Mouse (Mus musculus): ENCODE measurements around the gene Tnfaip8l2. TPM values are rescaled to one million over a fixed set of nuclear protein-coding genes. Genes with fewer than 3 reads are reported as not detected.
"Not testable (repeated sequence)": the region's sequence is repeated elsewhere in the genome, so short reads cannot be mapped to it uniquely, and the experiment has no call there.

Tnfaip8l2 gene
- polyA plus RNA-seq, 1 experiment from 2014 or later: 2.1 TPM

GRCm38 (mm10) chr3:95133176-95133575 lies 9.0 kb downstream of the Tnfaip8l2 start:
- peak overlapping the region; percentile 67 for H3K4me2 ChIP-seq (replicated peaks)
- peak overlapping the region; percentile 72 for H3K9ac ChIP-seq
- WGBS: 60% methylated on average over 11 of the region's 11 CpGs
- no peaks in the 10 kb centered on the region for H3K27me3 ChIP-seq
- peaks cover 30% of the 10 kb centered on the region; the same call in 1 of the 2 replicates for H3K36me3 ChIP-seq
- H3K4me1 ChIP-seq: peaks cover 23% of the 10 kb centered on the region
- no peaks in the 10 kb centered on the region for H3K9me3 ChIP-seq (replicated peaks)
- ATAC-seq (ENCODE audit: low FRiP score): peak; percentile 1; the same call in 1 of the 2 replicates
- H3K4me3 ChIP-seq: peak overlapping the region; percentile 53
- peak overlapping the region; percentile 71 for H3K27ac ChIP-seq

- 82% methylated on average over 2 of the region's 2 CpGs for WGBS
Observed at GRCm38 (mm10) chr3:95132389-95132788, 9.8 kb downstream of the Tnfaip8l2 start.

GRCm38 (mm10) chr3:95130081-95130480 lies 12.1 kb downstream of the Tnfaip8l2 start:
- H3K9me3 ChIP-seq (replicated peaks): no peaks in the 10 kb centered on the region
- WGBS: 89% methylated on average over 5 of the region's 5 CpGs
- ATAC-seq (ENCODE audit: low FRiP score): no peak
- H3K36me3 ChIP-seq: peaks cover 26% of the 10 kb centered on the region; the same call in 1 of the 2 replicates
- H3K27me3 ChIP-seq: no peaks in the 10 kb centered on the region
- H3K4me1 ChIP-seq: peaks cover 12% of the 10 kb centered on the region
- H3K9ac ChIP-seq: no peak overlapping the region
- H3K4me3 ChIP-seq: no peak overlapping the region
- no peak overlapping the region for H3K27ac ChIP-seq
- no peak overlapping the region for H3K4me2 ChIP-seq (replicated peaks)

More at GRCm38 (mm10) chr3:95132389-95132788, 9.8 kb downstream of the Tnfaip8l2 start:
- H3K4me2 ChIP-seq (replicated peaks); H3K9ac ChIP-seq; ATAC-seq (ENCODE audit: low FRiP score); H3K27me3 ChIP-seq; H3K4me3 ChIP-seq; H3K9me3 ChIP-seq (replicated peaks); H3K27ac ChIP-seq: not testable (repeated sequence)
- peaks cover 26% of the 10 kb centered on the region; the same call in 1 of the 2 replicates for H3K36me3 ChIP-seq
- H3K4me1 ChIP-seq: peaks cover 23% of the 10 kb centered on the region

- H3K9me3 ChIP-seq (replicated peaks): no peaks in the 10 kb centered on the region
- H3K27me3 ChIP-seq: no peaks in the 10 kb centered on the region
- H3K4me1 ChIP-seq: peaks cover 12% of the 10 kb centered on the region
- 42% methylated on average over 6 of the region's 6 CpGs for WGBS
- no peak overlapping the region for H3K4me3 ChIP-seq
- ATAC-seq (ENCODE audit: low FRiP score): no peak
- H3K27ac ChIP-seq: no peak overlapping the region
- peaks cover 26% of the 10 kb centered on the region; the same call in 1 of the 2 replicates for H3K36me3 ChIP-seq
- H3K4me2 ChIP-seq (replicated peaks): no peak overlapping the region
- H3K9ac ChIP-seq: no peak overlapping the region
Observed at GRCm38 (mm10) chr3:95129226-95129651, 12.9 kb downstream of the Tnfaip8l2 start.

GRCm38 (mm10) chr3:95124972-95125371 lies 17.2 kb downstream of the Tnfaip8l2 start:
- H3K4me3 ChIP-seq: no peak overlapping the region
- no peak overlapping the region for H3K9ac ChIP-seq
- 43% methylated on average over 5 of the region's 5 CpGs for WGBS
- H3K27me3 ChIP-seq: no peaks in the 10 kb centered on the region
- no peak overlapping the region for H3K4me2 ChIP-seq (replicated peaks)
- ATAC-seq (ENCODE audit: low FRiP score): no peak
- no peaks in the 10 kb centered on the region for H3K9me3 ChIP-seq (replicated peaks)
- no peak overlapping the region for H3K27ac ChIP-seq
- H3K4me1 ChIP-seq: 0 out of 2 replicates have a peak, but pooled peaks cover 4% of the 10 kb centered on the region
- H3K36me3 ChIP-seq: peaks cover 40% of the 10 kb centered on the region

GRCm38 (mm10) chr3:95124246-95124645 lies 17.9 kb downstream of the Tnfaip8l2 start, which contains the start of gene Tmod4:
Gene Tmod4, plus strand, starts transcription at chr3:95124476.
- 0 out of 2 replicates have a peak, but pooled peaks have one; percentile 39 for ATAC-seq (ENCODE audit: low FRiP score)
- 56% methylated on average over 6 of the region's 6 CpGs for WGBS

GRCm38 (mm10) chr3:95121580-95121979 lies 20.6 kb downstream of the Tnfaip8l2 start:
- Histone ChIP-seq H3K4me3 (no peak overlapping the region), H3K9ac (no peak overlapping the region), H3K4me1 (0 out of 2 replicates have a peak, but pooled peaks cover 4% of the 10 kb centered on the region), H3K4me2 (replicated peaks) (no peak overlapping the region), H3K36me3 (peaks cover 56% of the 10 kb centered on the region), H3K27ac (no peak overlapping the region), H3K27me3 (no peaks in the 10 kb centered on the region), H3K9me3 (replicated peaks) (no peaks in the 10 kb centered on the region)
- 79% methylated on average over 6 of the region's 6 CpGs for WGBS
- ATAC-seq (ENCODE audit: low FRiP score): no peak

More at GRCm38 (mm10) chr3:95124246-95124645, 17.9 kb downstream of the Tnfaip8l2 start, which contains the start of gene Tmod4:
- H3K4me2 ChIP-seq (replicated peaks): no peak within 1 kb of the TSS
- H3K9ac ChIP-seq: no peak within 1 kb of the TSS
- H3K27me3 ChIP-seq: no peaks in the 10 kb centered on the region
- H3K4me3 ChIP-seq: no peak within 1 kb of the TSS
- H3K36me3 ChIP-seq: peaks cover 42% of the 10 kb centered on the region
- H3K9me3 ChIP-seq (replicated peaks): no peaks in the 10 kb centered on the region
- H3K4me1 ChIP-seq: 0 out of 2 replicates have a peak, but pooled peaks cover 4% of the 10 kb centered on the region
- H3K27ac ChIP-seq: no peak within 1 kb of the TSS

GRCm38 (mm10) chr3:95117751-95118150 lies 24.4 kb downstream of the Tnfaip8l2 start:
- peaks cover 63% of the 10 kb centered on the region for H3K36me3 ChIP-seq
- H3K4me2 ChIP-seq (replicated peaks): no peak overlapping the region
- no peaks in the 10 kb centered on the region; the same call in 1 of the 2 replicates for H3K4me1 ChIP-seq
- H3K27me3 ChIP-seq: no peaks in the 10 kb centered on the region
- H3K9me3 ChIP-seq (replicated peaks): no peaks in the 10 kb centered on the region
- H3K9ac ChIP-seq: no peak overlapping the region
- H3K4me3 ChIP-seq: no peak overlapping the region
- 90% methylated on average over 2 of the region's 2 CpGs for WGBS
- H3K27ac ChIP-seq: no peak overlapping the region
- ATAC-seq (ENCODE audit: low FRiP score): no peak

- WGBS: 92% methylated on average over 1 of the region's 1 CpGs
- H3K4me2 ChIP-seq (replicated peaks): peak overlapping the region; percentile 46
- H3K4me1 ChIP-seq: peaks cover 7% of the 10 kb centered on the region
- H3K4me3 ChIP-seq: no peak overlapping the region
- H3K9me3 ChIP-seq (replicated peaks): no peaks in the 10 kb centered on the region
- H3K27ac ChIP-seq: no peak overlapping the region
- H3K36me3 ChIP-seq: peaks cover 19% of the 10 kb centered on the region
- no peak overlapping the region for H3K9ac ChIP-seq
- no peak for ATAC-seq (ENCODE audit: low FRiP score)
- H3K27me3 ChIP-seq: no peaks in the 10 kb centered on the region
Observed at GRCm38 (mm10) chr3:95112760-95113159, 29.4 kb downstream of the Tnfaip8l2 start.

- peaks cover 16% of the 10 kb centered on the region for H3K36me3 ChIP-seq
- ATAC-seq (ENCODE audit: low FRiP score): peak; percentile 75
- peaks cover 7% of the 10 kb centered on the region for H3K4me1 ChIP-seq
- H3K9me3 ChIP-seq (replicated peaks): no peaks in the 10 kb centered on the region
- peak within 1 kb of the TSS; percentile 46 for H3K4me2 ChIP-seq (replicated peaks)
- 1% methylated on average over 53 of the region's 54 CpGs for WGBS
- no peaks in the 10 kb centered on the region for H3K27me3 ChIP-seq
- peak within 1 kb of the TSS; percentile 88 for H3K9ac ChIP-seq
- H3K27ac ChIP-seq: peak within 1 kb of the TSS; percentile 97
- H3K4me3 ChIP-seq: peak within 1 kb of the TSS; percentile 57
Observed at GRCm38 (mm10) chr3:95110911-95111726, 31.0 kb downstream of the Tnfaip8l2 start, which contains the start of gene Vps72. Gene Vps72, plus strand, starts transcription at chr3:95111022.

- H3K4me2 ChIP-seq (replicated peaks): no peak overlapping the region
- peaks cover 3% of the 10 kb centered on the region; the same call in 1 of the 2 replicates for H3K36me3 ChIP-seq
- no peak overlapping the region for H3K9ac ChIP-seq
- no peaks in the 10 kb centered on the region for H3K9me3 ChIP-seq (replicated peaks)
- no peaks in the 10 kb centered on the region for H3K27me3 ChIP-seq
- no peak overlapping the region for H3K27ac ChIP-seq
- no peak overlapping the region for H3K4me3 ChIP-seq
- 67% methylated on average over 2 of the region's 2 CpGs for WGBS
- ATAC-seq (ENCODE audit: low FRiP score): no peak
- peaks cover 14% of the 10 kb centered on the region for H3K4me1 ChIP-seq
Observed at GRCm38 (mm10) chr3:95107898-95108297, 34.3 kb downstream of the Tnfaip8l2 start.

- H3K36me3 ChIP-seq; H3K9me3 ChIP-seq (replicated peaks); H3K27me3 ChIP-seq; H3K9ac ChIP-seq; ATAC-seq (ENCODE audit: low FRiP score): not testable (repeated sequence)
- Histone ChIP-seq H3K27ac (peak overlapping the region; percentile 79; the same call in 1 of the 2 replicates), H3K4me2 (replicated peaks) (peak overlapping the region; percentile 56), H3K4me1 (peaks cover 12% of the 10 kb centered on the region), H3K4me3 (peak overlapping the region; percentile 80)
Observed at GRCm38 (mm10) chr3:95107308-95107707, 34.9 kb downstream of the Tnfaip8l2 start.
